Mouse (Mus musculus): Measurements from ENCODE around the gene Fam114a1.

Gene Fam114a1

DNA sequence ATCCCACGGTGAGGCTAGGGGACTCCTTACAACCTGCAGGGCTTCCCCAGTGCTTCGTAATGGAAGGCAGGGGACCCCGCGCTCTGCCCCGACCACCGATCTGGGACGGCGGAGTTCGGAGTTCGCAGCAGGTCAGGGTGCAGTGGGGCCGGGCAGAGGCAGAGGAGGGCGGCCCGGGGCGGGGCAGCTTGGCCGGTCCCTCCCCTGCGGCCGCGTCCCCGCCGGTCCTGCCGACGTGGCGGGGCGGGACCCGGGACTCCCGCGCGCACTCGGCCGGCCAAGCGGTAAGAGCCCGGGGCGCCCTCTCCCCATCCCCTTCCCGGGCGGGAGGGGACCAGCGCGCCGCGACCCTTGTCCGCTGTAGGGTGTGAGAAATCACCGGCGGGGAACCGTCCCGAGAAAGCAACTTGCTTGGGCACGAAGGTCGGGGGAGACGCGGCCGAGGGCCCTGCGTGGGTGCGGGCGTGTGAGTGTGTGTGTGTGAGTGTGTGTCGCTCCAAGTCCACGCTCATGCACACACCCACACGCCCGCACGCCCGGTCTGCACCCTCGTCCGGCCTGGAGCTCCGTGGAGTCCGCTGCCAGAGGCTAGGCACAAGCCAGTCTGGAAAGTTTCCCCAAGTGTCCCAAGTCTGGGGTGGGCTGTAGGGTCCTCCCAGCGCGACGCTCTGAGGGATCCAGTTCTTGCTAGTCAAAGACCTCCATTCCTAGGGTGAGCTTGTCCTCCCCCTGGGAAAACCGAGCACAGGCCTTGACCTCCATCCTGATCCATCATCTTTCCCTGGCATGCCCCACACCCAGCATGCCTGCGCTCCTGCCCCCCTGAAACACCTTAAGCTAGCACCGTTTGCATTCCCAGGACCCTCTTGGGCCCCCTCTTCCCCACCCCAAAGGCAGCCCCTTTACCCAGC, at the start of gene Fam114a1:
Fam114a1 (plus strand) TSS at position 211 of the 911 bp plus-strand sequence.
- DNase-seq (ENCODE audit: low spot score), result peak; percentile 72

DNA sequence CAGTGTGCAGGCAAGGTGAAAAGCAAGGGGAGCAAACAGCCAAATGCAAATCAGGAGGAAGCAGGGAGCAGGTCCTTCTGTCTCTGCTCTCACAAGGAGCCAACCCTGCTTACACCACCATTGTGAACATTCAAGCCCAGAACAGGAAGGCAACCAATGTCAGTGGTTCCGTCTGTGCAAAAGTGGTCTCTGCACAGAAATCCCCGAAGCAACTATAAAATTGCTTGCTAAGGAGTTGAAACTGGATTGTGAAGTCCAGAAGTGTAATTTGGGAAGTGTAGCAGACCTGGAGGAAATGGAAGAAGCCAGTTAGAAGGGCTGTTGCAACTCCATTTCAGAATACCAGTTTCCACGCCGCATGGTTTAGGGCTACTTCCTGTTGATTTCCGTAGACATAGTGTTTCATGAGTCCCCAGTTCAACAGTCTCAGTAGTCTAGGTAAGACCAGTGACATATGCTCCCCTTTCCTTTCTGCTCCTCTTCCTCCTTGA, 46.9 kb upstream of the Fam114a1 start:
- no peak for DNase-seq (ENCODE audit: low spot score)

DNA sequence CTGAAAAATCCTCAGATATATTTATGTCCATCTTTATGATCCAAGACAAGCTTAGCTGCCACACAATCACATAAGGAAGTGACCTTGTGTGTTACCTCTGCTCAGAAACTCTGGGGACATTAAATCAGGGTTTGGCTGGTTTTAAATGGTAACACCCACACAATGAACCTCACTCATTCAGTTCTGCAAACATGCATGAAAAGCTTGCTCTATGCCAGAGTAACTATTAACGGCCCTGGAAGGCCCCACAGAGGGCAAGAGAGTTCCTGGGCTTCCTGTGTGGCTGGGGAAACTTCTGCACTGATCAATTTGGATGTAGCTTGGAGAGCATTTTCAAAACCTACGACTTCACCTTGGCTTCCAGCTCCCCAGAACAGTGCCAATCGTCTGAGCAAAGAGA, 37.7 kb upstream of the Fam114a1 start:
- no peak for DNase-seq (ENCODE audit: low spot score)

DNA sequence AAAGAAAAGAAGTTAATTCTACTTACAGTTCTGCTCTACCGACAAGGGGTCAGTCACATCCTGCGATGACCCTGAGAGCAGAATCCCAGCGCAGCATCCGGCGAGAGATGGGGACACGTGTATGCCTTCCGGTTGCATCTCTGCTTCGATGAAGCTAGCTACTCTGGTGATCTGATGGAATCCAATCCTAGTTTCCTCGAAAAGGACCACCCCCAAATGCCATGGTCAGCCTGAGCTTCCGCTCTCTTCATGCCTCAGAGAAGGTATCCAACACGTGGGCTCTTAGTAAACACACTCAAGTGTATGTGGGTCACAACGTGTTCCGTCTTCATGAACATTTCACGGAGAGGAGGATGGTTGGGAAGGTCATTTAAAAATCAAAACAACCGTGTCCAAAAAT, 37.1 kb upstream of the Fam114a1 start:
- DNase-seq (ENCODE audit: low spot score), result no peak

DNA sequence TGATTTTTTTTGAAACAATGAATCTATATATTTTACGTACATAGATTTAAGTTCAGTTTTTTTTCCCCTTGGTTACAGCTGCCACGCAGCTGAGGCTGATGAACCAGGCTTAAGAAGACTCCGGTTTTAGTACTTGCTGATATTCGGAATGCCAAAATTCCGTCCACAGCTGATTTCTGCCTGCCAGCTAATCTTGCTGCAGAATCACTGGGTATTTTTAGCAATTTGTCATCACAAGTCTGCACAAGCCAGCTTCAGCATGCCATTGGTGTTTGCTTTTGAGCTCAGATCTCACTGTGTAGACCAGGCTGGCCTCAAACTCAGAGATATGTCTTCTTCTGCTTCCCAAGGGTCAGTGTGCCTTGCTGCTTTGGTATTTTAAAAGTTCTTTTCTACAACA, 18.4 kb upstream of the Fam114a1 start:
- DNase-seq (ENCODE audit: low spot score), result no peak

DNA sequence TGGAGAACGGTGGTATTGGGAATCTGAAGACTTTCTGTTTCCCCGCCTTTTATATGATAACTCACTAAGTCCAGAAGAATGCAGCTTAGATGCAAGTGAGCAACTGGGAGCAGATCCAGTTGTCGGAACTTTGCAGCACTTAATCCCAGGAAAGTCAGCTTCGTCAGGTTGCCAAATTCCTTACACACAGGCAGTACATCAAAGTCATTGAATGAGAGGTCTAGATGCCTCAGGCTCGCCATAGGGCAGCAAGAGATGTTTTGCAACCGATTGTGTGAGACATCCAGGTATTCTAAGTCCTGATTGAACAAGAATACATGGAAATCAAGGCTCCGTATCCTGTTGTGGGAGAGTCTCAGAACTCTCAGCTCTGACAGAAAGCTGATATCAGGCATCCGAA, 14.9 kb upstream of the Fam114a1 start:
- no peak for DNase-seq (ENCODE audit: low spot score)

DNA sequence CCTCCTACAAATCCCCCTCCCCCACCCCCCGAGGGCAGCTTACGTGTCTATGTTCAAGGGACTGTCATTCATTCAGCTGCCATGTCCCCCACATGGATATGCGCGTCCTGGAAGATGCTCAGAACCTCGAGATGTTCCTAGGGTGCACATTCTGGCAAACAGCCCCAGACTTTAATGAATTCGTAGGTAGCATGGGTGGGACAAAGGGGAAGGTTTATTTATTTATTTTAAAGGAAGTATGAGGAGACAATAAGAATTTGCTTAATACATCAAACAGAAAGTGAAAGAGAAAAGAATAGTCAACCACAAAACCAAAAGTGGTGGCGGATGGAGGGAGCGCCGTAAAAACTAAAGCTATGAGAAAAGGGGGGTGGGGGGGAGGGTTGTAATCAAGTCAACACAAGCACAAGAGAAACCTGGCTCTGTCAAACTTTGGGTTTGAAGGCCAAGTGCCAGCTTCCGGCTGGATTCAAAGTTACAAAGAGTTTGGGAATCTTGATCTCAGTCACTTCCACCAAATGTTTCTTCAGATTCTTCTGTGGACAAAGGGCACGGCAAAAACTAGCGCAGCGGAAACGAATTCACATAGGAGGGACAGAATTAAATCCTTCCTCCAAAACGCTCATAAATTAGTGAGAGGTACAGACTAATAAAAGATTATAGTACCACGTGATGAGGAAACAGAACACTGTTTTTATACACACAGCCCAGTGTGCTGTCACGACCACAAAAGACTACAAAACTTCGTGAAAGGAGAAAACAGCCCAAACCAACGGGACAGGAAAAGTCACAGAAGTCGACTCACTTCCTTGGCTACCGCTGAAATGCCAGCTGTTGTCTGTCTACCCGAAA, 10.7 kb upstream of the Fam114a1 start:
- no peak for DNase-seq (ENCODE audit: low spot score)

DNA sequence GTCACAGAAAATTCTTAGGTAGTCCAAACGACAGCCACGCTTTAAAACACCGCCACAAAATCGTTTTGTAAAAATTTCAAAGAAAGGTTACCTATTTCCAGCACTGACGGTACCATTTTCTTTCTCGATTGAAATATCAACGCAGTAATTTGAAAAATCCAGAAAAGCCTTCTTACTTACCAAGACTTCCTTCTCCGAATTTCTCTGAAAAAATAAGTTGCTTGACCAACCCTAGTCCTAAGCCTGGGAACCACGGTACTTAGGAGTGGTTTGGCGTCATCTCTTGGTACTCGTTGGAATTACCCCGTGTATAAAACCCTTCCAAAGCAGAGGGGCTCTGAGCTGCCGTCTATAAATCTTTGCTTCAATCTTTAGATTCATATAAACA, 10.0 kb upstream of the Fam114a1 start, which contains the start of gene Tlr6:
Tlr6 (minus strand) TSS at position 255 of the 388 bp plus-strand sequence.
- DNase-seq (ENCODE audit: low spot score), result peak; percentile 50

DNA sequence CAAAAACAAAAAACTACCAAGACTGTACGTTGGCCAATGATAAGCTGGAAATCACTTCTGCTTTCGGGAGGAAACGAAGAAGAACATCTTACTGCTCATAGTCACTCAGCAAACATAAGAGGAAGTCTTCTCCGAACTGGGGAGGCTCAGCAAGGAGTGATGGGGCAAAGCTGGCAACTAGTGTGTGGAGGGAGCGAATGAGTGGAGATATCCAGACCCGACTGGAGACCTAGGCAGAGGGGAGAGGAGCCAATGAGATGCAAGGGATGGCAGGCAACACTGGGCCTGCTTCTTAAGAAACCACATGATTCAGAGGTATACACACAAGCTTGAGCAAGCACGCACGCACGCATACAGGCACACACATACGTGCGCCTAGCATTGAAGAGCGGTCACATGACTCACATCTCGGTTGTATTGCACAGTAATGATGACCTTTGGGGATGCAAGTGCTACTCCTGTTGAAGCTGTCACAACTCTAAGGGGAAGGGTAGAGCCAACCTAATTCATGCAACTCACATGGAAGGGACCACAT, 8.9 kb upstream of the Fam114a1 start:
- DNase-seq (ENCODE audit: low spot score), result no peak

DNA sequence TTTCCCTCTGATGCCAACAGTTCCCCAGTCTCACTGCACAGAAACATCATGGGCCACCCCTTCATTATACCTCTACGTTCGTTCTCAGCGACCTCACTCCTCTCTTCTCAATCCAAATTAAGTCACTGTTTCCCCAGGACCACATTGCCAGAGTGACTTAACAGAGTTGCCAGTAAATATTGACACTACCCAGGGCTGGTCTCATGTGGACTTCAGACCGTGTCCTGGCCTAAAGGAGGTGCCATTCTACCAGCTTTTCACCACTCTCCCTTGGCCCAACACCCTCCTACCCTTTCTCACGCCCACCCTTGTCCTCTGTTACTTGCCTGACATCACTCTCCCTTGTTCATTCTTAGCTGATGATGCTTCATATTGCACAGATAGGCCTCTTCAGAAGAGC, 6.6 kb upstream of the Fam114a1 start:
- no peak for DNase-seq (ENCODE audit: low spot score)

DNA sequence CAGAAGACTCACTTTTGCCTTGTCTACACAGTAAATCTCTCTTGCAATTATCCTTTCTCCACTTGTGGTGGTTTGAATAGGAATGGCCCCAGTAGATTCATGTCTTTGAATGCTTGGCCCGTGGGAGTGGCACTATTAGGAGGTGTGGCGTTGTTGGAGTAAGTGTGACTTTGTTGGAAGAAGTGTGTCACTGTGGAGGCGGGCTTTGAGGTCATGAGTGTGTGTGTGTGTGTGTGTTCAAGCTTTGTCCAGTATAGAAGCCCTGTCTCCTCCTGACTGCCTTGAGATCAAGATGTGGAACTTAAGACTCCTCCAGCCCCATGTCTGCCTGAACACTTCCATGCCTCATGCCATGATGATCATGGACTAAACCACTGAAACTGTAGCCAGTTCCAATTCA, 6.1 kb upstream of the Fam114a1 start:
- no peak for DNase-seq (ENCODE audit: low spot score)

DNA sequence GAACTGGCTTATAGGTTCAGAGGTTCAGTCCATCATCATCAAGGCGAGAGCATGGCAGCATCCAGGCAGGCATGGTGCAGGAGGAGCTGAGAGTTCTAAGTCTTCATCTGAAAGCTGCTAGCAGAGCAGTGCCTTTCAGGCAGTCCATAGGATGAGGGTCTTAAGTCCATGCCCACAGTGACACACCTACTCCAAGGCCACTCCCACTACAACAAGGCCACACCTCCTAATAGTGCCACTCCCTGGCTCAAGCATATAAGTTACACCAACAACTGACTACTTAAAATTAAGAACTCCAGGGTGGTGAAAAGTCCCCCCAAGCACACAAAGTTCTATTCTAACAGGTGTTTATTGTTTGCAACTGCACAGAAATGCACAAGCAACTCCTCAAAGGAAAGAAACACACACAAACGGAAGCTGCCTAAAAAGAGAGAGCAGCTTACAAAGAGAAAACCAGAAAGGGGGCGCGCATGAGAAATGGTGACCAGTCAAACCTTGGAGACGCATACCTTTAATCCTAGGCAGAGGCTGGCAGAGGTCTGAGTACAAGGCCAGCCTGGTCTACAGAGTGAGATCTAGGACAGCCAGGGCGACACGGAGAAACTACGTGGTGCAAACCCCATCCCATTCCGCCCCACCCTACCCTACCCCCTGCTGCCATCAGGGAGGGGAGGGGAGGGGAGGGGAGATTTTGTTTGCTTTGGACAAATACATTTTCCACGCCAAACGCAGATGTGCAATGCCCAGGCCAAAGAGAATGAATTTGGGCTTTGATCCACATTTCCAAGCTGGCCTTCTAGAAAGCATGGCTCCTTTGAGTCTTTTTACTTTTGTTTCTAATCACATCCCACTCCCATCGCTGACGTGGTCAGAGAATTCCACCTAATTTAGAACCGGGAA, 660 bp upstream of the Fam114a1 start:
- DNase-seq (ENCODE audit: low spot score), result no peak

DNA sequence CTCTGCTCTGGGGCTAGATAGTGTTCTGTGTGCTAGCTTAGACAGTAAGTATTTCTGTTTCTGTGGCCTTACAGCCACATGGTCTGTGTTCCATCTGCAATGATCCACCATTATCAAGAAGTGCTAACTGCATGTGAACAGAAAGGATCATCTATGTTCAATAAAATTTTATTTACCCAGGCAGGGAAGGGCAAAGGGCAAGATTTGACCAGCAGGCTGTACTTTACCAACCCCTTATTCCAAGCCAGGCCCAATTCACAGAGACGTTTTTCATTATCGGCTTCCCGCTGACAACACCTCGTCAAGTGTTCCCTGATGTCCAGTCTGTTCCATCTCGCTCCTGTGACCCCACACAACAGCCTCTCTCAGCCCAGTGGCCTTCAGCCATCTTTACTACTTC, 5.2 kb downstream of the Fam114a1 start:
- DNase-seq (ENCODE audit: low spot score), result no peak

DNA sequence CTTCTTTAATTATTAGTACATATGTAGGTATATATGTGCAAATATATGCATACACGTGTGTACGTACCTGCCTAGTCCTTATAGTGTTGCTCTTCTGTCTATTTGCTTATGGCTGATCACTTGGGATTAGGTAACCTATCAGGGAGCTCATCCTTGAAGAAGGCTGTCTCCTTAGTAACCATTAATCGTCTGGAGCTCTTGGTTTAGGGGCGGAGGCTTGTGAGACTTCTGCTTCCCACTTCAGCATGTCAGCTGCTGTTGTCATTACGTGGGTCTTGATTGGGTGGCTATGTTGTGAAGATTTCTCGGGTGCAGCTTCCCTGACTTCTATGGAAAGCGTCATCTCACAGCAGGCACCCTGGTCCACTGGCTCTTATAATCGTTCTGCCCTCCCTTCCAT, 7.3 kb downstream of the Fam114a1 start:
- no peak for DNase-seq (ENCODE audit: low spot score)

DNA sequence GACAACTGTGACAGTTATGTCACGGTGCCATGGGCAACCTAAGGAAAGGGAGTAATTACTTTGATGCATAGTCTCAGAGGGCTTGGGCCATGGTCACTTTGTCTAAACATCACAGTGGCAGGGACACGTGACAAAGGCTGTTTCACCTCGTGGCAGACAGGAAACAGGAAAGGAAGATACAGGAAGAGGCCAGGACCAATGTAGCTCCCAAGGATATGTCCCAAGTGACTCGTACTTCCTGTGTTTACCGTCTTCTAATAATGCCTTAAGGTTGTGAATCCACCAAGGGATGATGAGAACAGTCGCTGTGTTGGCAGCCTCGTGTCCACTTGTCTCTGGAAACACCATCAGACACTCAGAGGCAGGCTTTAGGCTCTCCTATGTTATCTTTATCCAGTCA, 16.1 kb downstream of the Fam114a1 start:
- DNase-seq (ENCODE audit: low spot score), result no peak

DNA sequence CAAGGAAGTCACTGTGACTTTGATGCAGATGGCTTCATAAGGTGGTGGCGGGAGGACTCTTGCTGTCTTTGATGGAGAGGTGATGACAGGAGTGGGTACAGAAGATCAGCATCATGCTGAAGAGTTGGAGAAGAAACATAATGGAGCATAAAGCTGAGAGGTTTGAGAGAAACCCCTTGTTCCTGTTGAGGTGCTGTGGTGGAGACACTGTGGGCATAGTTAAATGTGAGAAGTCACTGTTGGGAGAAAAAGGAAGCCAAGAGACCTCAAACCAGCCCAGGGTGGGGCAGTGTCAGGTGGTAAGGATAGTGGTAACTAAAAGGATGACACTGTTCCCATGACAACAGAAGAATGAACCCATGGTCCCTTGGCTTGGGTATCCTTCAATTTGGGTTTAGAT, 20.1 kb downstream of the Fam114a1 start:
- DNase-seq (ENCODE audit: low spot score), result no peak

DNA sequence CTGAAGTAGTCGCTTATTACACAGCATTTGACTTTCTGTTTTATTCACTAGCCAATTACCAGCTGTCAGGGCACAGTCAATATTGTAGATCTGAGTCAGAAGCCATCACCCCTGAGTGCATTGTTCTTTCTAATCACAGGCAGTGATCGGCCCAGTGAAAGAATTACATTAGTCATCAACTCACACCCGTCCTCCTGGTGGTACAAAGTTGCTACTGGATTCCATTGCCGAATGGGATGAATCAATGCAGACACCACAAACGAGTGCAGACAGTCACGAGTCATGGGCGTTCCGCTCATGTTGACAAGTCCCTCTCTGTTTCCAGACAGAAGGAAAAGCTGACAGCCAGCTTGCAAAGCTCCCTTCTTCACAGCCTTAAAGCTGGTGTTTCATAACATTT, 22.7 kb downstream of the Fam114a1 start:
- DNase-seq (ENCODE audit: low spot score), result no peak

DNA sequence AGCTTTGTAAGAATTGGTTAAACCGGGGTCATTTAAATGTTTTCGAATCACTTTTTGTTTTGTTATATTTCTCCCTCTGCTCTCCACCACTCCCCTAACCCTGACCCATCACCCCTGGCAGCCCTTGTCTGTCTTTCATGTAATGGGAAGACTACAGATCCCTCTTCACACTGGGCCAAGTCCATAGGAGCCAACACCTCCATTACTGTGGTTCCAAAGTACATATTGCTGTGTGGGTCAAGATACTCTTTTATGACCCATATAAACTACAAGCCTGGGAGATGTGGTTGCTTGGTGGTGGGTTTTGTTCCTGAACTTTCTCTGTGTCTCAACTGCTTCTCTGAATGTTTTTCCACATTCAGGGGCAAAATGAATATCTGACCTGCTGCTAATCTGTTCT, 25.5 kb downstream of the Fam114a1 start:
- DNase-seq (ENCODE audit: low spot score), result no peak

DNA sequence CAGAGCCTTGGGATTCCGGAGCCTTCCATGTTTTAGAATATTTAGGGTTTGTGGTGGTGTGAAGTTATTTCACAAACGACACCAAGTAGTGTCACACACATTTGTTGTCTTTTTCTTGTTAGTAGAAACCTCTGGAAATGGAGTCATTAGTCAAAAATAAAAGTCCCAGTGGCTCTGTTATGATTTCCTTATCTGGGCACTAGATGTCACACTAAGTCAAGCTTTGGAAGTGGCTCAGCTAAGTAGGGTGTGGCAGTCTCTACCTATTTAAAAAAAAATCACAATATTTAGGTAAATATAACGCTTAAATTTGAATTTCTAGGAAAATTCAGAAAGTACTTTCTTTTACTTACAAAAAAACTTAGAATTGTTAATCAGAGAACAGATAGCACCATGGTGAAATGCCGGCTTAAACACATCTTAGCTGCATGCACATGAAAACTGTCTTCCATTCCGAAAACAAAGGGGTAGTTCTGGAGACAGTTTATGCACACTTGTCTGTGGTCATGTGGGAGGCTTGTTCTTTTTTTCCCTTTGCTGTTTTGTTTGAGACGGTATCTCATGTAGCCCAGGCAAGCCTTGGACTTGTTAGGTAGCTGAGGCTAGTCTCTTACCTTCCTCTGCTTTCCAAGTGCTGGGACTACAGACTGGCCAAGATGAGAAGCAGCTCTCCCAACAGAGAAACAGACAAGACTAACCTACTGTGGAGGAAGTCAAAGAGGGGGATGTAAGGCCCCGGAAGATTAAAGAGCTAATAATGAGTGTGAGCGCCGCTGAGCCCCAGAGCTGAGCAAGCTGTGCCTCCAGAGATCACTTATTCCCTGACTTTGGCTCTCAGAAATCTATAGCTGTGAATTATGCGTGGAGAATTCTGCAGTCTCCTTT, 33.3 kb downstream of the Fam114a1 start:
- DNase-seq (ENCODE audit: low spot score), result no peak

DNA sequence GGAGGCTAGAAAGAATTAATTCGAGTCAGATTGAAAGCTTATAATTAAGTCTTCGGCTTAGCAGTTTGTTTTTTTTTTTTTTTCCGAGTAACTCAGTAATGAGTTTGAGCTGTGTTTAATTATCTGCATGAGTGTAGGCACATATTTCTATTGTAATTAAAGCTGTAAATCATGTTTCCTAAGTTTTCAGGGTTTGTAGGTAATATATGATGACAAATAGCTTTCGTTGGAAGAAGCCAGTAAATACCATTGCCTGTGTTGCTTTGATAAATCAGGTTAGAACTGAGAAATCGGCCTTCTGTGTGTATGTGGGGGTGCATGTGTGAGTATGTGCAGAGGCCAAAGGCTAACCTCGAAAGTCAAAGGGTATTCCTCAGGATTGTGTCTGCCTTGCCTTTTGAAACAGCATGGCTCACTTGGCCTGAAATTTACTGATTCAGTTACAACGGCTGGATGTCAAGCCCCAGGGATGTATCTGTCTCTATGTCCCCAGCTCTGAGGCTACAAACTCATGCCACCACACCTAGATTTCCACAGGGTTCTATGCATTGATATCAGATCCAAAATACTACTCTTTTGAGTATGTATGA, 34.2 kb downstream of the Fam114a1 start:
- DNase-seq (ENCODE audit: low spot score), result no peak

Data from ovary, postnatal 14 days (tissue).